Mouse (Mus musculus): ENCODE measurements around the gene Vps9d1.
A peak's percentile ranks its signal among the peaks of the same experiment; 100 is the strongest.
"Not testable (repeated sequence)": the region's sequence is repeated elsewhere in the genome, so short reads cannot be mapped to it uniquely, and the experiment has no call there.

Vps9d1 gene

GRCm38 (mm10) chr8:123254099-123254885, at the start of gene Vps9d1, which contains the start of gene Zfp276:
Gene Vps9d1 (minus strand): TSS chr8:123254348.
Gene Zfp276 (plus strand): TSS chr8:123254195.
- DNase-seq (ENCODE audit: low read depth, low spot score): peak; percentile 90

- no peak for DNase-seq (ENCODE audit: low read depth, low spot score)
Observed at GRCm38 (mm10) chr8:123298301-123298700, 44.2 kb upstream of the Vps9d1 start.

GRCm38 (mm10) chr8:123292785-123293184, 38.6 kb upstream of the Vps9d1 start:
- no peak for DNase-seq (ENCODE audit: low read depth, low spot score)

- no peak for DNase-seq (ENCODE audit: low read depth, low spot score)
Observed at GRCm38 (mm10) chr8:123292281-123292680, 38.1 kb upstream of the Vps9d1 start.

- DNase-seq (ENCODE audit: low read depth, low spot score): no peak
Observed at GRCm38 (mm10) chr8:123291716-123292115, 37.6 kb upstream of the Vps9d1 start.

GRCm38 (mm10) chr8:123290679-123291078, 36.5 kb upstream of the Vps9d1 start:
- no peak for DNase-seq (ENCODE audit: low read depth, low spot score)

- DNase-seq (ENCODE audit: low read depth, low spot score): peak; percentile 74
Observed at GRCm38 (mm10) chr8:123290166-123290565, 36.0 kb upstream of the Vps9d1 start.

- DNase-seq (ENCODE audit: low read depth, low spot score): no peak
Observed at GRCm38 (mm10) chr8:123287362-123287761, 33.2 kb upstream of the Vps9d1 start.

- peak; percentile 24 for DNase-seq (ENCODE audit: low read depth, low spot score)
Observed at GRCm38 (mm10) chr8:123284493-123284892, 30.3 kb upstream of the Vps9d1 start.

- DNase-seq (ENCODE audit: low read depth, low spot score): no peak
Observed at GRCm38 (mm10) chr8:123283991-123284390, 29.8 kb upstream of the Vps9d1 start.

- DNase-seq (ENCODE audit: low read depth, low spot score): not testable (repeated sequence)
Observed at GRCm38 (mm10) chr8:123282994-123283393, 28.8 kb upstream of the Vps9d1 start.

GRCm38 (mm10) chr8:123280302-123281094, 26.4 kb upstream of the Vps9d1 start:
- no peak for DNase-seq (ENCODE audit: low read depth, low spot score)

GRCm38 (mm10) chr8:123279828-123280227, 25.7 kb upstream of the Vps9d1 start:
- DNase-seq (ENCODE audit: low read depth, low spot score): no peak

GRCm38 (mm10) chr8:123278445-123278844, 24.3 kb upstream of the Vps9d1 start:
- DNase-seq (ENCODE audit: low read depth, low spot score): no peak

- no peak for DNase-seq (ENCODE audit: low read depth, low spot score)
Observed at GRCm38 (mm10) chr8:123275096-123275495, 20.9 kb upstream of the Vps9d1 start.

- DNase-seq (ENCODE audit: low read depth, low spot score): no peak
Observed at GRCm38 (mm10) chr8:123274447-123274846, 20.3 kb upstream of the Vps9d1 start.

- peak; percentile 62 for DNase-seq (ENCODE audit: low read depth, low spot score)
Observed at GRCm38 (mm10) chr8:123271901-123272300, 17.8 kb upstream of the Vps9d1 start.

- DNase-seq (ENCODE audit: low read depth, low spot score): no peak
Observed at GRCm38 (mm10) chr8:123271147-123271546, 17.0 kb upstream of the Vps9d1 start.

GRCm38 (mm10) chr8:123267926-123268656, 13.9 kb upstream of the Vps9d1 start:
- DNase-seq (ENCODE audit: low read depth, low spot score): peak; percentile 50

GRCm38 (mm10) chr8:123257593-123257992, 3.4 kb upstream of the Vps9d1 start:
- DNase-seq (ENCODE audit: low read depth, low spot score): not testable (repeated sequence)

- no peak for DNase-seq (ENCODE audit: low read depth, low spot score)
Observed at GRCm38 (mm10) chr8:123257114-123257513, 3.0 kb upstream of the Vps9d1 start.

- no peak for DNase-seq (ENCODE audit: low read depth, low spot score)
Observed at GRCm38 (mm10) chr8:123255170-123255569, 1.0 kb upstream of the Vps9d1 start.

All from ZHBTc4 (cell line).